ENCODE assay signal across 7 mouse cellular contexts in genomic region chr3:103927511-103927910, GRCm38 (mm10). TPM values are rescaled to one million over a fixed set of nuclear protein-coding genes. Genes with fewer than 3 reads are reported as not detected.
DNase-seq lines count a peak whose midpoint lies in the region; ATAC-seq lines count a peak whose summit lies in the region.

No protein-coding gene starts in this region.

- H3K27me3 ChIP-seq in kidney, embryonic 16.5 days (ENCODE audit: insufficient read depth, low read length): no peaks in the 10 kb centered on the region
- H3K27me3 ChIP-seq in limb, embryonic 10.5 days (ENCODE audit: low read depth, poor library complexity, severe bottlenecking): no peaks in the 10 kb centered on the region

- 55% methylated on average over 6 of the region's 6 CpGs for WGBS in kidney, embryonic 16.5 days
- WGBS in limb, embryonic 10.5 days: 86% methylated on average over 6 of the region's 6 CpGs

- ATAC-seq in kidney, embryonic 16.5 days (ENCODE audit: low FRiP score, low TSS enrichment): no peak
- peak; percentile 78 for ATAC-seq in activated CD4-positive, CD25-positive, alpha-beta regulatory T cell, adult 4 months
- ATAC-seq in neutrophil, adult 5-6 weeks (ENCODE audit: extremely low read depth, insufficient number of reproducible peaks, low FRiP score, poor library complexity, severe bottlenecking): peak; percentile 83

- no peak overlapping the region for H3K4me3 ChIP-seq in kidney, embryonic 16.5 days (ENCODE audit: low read length)
- H3K4me3 ChIP-seq in limb, embryonic 10.5 days: no peak overlapping the region

- no peaks in the 10 kb centered on the region for H3K9me3 ChIP-seq in kidney, embryonic 16.5 days (ENCODE audit: low read length)
- no peaks in the 10 kb centered on the region for H3K9me3 ChIP-seq in limb, embryonic 10.5 days (replicated peaks)

- no peak for DNase-seq in kidney, adult 18-20 months
- DNase-seq in heart, postnatal 14 days: peak; percentile 13 to 33
- DNase-seq in limb, embryonic 10.5 days (ENCODE audit: low spot score): no peak
- no peak for DNase-seq in urinary bladder, adult 2 months (ENCODE audit: low spot score)

- no peak overlapping the region for H3K9ac ChIP-seq in kidney, embryonic 16.5 days (replicated peaks; ENCODE audit: low read length)

- H3K4me2 ChIP-seq in kidney, embryonic 16.5 days (replicated peaks; ENCODE audit: low read depth, low read length): no peak overlapping the region

- peaks cover 10% of the 10 kb centered on the region; the same call in 1 of the 2 replicates for H3K4me1 ChIP-seq in kidney, embryonic 16.5 days (ENCODE audit: insufficient read depth, low read length)
- no peaks in the 10 kb centered on the region for H3K4me1 ChIP-seq in limb, embryonic 10.5 days

- H3K27ac ChIP-seq in kidney, embryonic 16.5 days (ENCODE audit: low read length): 0 out of 2 replicates have a peak overlapping the region, but pooled peaks have one; percentile 38
- no peak overlapping the region for H3K27ac ChIP-seq in limb, embryonic 10.5 days

- 0 out of 2 replicates have a peak, but pooled peaks cover 8% of the 10 kb centered on the region for H3K36me3 ChIP-seq in kidney, embryonic 16.5 days (ENCODE audit: insufficient read depth, low read length)
- H3K36me3 ChIP-seq in limb, embryonic 10.5 days: peaks cover 39% of the 10 kb centered on the region

- intact Hi-C loops in heart, postnatal 14 days (cut with DNase I): no loop called here

RNA-seq across cellular contexts. Expression of gene Rsbn1, which starts 13.6 kb away (rescaled TPM):
- 8.9 TPM in 2 replicates for polyA plus RNA-seq in kidney, embryonic 16.5 days (2015; fragmentation: Nextera tagmentation; extraction: Ambion mirVana)
- 10 to 100 TPM; 10.3 to 11.3 TPM for polyA plus RNA-seq in activated CD4-positive, CD25-positive, alpha-beta regulatory T cell, adult 4 months (2017; shearing (Covaris generic))
- 1 to 10 TPM; 9.8 to 9.9 TPM for total RNA-seq in heart, postnatal 14 days (2021)
- total RNA-seq in neutrophil, adult 5-6 weeks (2017): 51.4 and 52.8 TPM in 2 replicates
- polyA plus RNA-seq in limb, embryonic 10.5 days (2016; fragmentation: Nextera tagmentation; extraction: Ambion mirVana): 12.6 and 15.1 TPM in 2 replicates
- polyA plus RNA-seq in urinary bladder, adult 2 months (2012; rRNA removed): 6.6 and 7.9 TPM in 2 replicates

RNA-seq across cellular contexts. Expression of gene Phtf1, which starts 40.4 kb away (rescaled TPM):
- polyA plus RNA-seq in kidney, embryonic 16.5 days (2015; fragmentation: Nextera tagmentation; extraction: Ambion mirVana): 25.9 and 26.8 TPM in 2 replicates
- polyA plus RNA-seq in activated CD4-positive, CD25-positive, alpha-beta regulatory T cell, adult 4 months (2017; shearing (Covaris generic)): 10 to 100 TPM; 11.4 to 11.6 TPM
- 10 to 100 TPM; 10.1 to 11.2 TPM for total RNA-seq in heart, postnatal 14 days (2021)
- 26.7 and 39.9 TPM in 2 replicates for total RNA-seq in neutrophil, adult 5-6 weeks (2017)
- 28.7 and 33.3 TPM in 2 replicates for polyA plus RNA-seq in limb, embryonic 10.5 days (2016; fragmentation: Nextera tagmentation; extraction: Ambion mirVana)
- polyA plus RNA-seq in urinary bladder, adult 2 months (2012; rRNA removed): 12.0 and 13.6 TPM in 2 replicates

Comparison
In these comparisons a context has a peak if more than half of its experiments do, and no peak if none do; other contexts are left out.
1. DNase-seq: peak in heart, postnatal 14 days (2 of 2); none in kidney, adult 18-20 months (single experiment), limb, embryonic 10.5 days (single experiment) and urinary bladder, adult 2 months (single experiment).